Mouse (Mus musculus) left cerebral cortex, postnatal 10 days (tissue): Measurements from ENCODE around the gene Plet1. TPM values are rescaled to one million over a fixed set of nuclear protein-coding genes. Genes with fewer than 3 reads are reported as not detected.
A peak's percentile ranks its signal among the peaks of the same experiment; 100 is the strongest.

Experiments
- DNase-seq, 2 experiments: peaks; one replicate each; pipeline ENCODE4 v3.0.0; 2021 to 2022; ENCODE audit warnings: low spot score in 2 of 2, mixed read lengths in 1 of 2; ENCODE audit errors: extremely low spot score in 1 of 2
- intact Hi-C: fragments of 180-260 bp; cut with DNase I; formaldehyde crosslinking; loops from one replicate; pipeline ENCODE4 v1.15.1; 2025
- total RNA-seq, 2 experiments: library from RNA; stranded (reverse); gene quantifications; 2 replicates each; pipeline ENCODE4 v1.2.3; 2021

Plet1 gene
- total RNA-seq, 2 experiments from 2014 or later: not detected

DNA sequence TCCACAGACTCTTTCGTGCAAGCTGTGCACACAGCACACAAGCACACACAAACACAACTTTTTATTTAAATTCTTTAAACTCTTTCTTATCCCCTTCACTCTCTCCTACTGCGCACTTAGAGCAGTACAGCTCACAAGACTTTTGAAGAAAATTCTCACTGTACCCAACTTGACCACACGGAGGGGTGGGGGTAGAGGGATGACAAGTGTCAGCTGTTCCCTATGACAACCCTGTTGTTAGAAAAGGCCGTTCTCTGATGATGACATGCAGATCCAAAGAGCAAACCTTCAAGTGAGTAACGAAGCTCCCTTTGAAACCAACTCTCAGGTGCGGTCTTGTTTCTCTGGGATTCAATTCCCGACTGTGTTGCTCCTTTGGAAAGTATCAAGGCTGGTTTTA is 33.5 kb downstream of the Plet1 start:
- DNase-seq: no peak
- intact Hi-C loops: loop anchor here (1.0 kb wide), 1 partner anchor 84 kb away; no protein-coding TSS in a partner anchor

DNA sequence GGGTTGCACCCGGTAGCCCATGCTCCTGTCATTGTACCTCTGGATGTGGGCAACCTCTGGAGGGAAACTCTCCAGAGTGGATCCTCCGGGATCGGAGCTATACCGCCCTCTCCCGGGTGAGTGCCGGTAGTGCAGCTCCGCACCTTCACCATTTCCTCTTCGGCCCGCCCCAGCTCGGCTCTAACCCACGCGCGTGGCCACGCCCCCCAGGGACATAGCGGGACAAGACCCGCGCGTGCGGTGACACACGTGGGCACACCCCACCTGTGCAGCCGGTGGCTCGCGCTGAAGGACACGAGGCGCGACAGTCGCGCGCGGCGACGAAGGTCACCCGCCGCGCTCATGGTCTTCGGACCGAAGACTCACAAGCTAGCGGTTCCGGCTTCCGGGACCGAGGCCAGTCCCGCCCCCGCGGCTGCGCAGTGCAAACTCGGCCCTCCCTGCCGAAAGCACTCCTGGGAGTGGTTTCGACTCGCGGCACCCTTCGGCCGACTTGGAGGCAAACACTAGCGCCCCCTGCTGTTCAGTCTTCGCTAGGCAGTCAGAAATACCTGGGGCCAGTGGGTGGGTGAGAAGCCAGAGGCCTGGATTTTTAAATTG is 34.1 kb downstream of the Plet1 start, which contains the start of gene Pts:
TSS of gene Pts (minus strand) at position 432 of the 600 bp plus-strand sequence.
- peak; percentile 95 to 99 for DNase-seq
- intact Hi-C loops: loop anchor here (1.0 kb wide), 1 partner anchor 84 kb away; no protein-coding TSS in a partner anchor

DNA sequence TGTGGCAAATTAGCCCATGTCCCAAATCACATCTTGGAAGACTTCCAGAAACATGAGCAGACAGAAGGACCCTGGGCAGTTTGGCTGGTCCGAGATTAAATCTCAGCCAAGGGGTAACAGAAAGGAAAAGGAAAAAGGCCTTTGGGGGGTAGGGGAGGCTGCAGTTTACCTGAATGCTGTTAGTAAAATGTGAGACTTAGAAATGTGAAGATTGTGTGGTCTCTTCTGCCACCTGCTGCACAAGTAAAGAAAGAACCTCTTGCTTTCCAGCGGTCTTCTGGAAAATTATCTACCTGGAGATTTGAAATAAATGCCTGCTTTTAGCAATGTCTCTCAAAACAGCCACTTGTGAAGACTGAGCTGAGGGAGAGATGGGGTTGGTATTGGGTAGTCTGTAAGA is 36.6 kb downstream of the Plet1 start:
- intact Hi-C loops: loop anchor here (2.0 to 10.0 kb wide), 4 partner anchors 78 to 1446 kb away; partner anchors contain the start of gene Tmprss5
- peak in 1 of 2 experiments; percentile 23 for DNase-seq

DNA sequence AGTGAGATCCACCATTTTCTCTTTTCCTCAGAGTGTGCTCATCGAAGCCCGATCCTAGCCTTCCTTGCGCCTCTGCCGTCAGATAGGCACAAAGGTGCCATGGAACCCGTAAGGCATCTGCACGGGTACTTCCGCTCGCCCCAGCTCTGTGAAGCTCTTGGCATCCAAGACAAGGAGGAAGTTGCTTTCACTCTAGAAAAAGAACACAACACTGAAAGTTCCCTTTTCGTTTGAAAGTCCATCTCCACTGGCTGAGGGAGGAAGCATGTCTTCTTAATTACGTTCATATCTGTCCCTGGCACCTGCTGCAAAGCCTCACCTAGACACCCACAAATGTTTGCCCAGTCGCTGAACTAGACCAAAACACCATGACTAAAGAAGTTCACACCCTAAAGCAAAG is 39.0 kb downstream of the Plet1 start:
- intact Hi-C loops: loop anchor here (5.0 to 10.0 kb wide), 3 partner anchors 199 to 1449 kb away; partner anchors contain the start of gene Tmprss5
- peak in 1 of 2 experiments; percentile 34 for DNase-seq

DNA sequence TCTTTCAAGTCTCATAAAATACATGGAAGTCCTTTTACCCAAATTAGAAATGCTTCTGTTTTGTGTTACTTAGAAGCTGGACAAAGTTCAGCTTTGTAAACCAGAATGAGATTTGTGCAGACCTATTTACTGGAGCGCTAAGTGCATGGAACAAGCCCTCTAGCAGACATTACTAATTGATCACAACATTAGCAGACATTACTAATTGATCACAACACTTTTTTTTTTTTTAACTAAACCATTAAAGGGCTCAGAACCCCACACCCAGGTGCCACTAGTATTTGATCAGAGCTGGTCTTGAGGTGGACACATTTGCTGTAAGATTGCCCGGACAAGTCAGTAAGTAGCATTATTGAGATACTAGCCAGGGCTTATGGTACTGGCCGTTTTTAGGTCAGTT is 39.5 kb downstream of the Plet1 start:
- no peak for DNase-seq
- intact Hi-C loops: loop anchor here (5.0 to 10.0 kb wide), 3 partner anchors 199 to 1449 kb away; partner anchors contain the start of gene Tmprss5

DNA sequence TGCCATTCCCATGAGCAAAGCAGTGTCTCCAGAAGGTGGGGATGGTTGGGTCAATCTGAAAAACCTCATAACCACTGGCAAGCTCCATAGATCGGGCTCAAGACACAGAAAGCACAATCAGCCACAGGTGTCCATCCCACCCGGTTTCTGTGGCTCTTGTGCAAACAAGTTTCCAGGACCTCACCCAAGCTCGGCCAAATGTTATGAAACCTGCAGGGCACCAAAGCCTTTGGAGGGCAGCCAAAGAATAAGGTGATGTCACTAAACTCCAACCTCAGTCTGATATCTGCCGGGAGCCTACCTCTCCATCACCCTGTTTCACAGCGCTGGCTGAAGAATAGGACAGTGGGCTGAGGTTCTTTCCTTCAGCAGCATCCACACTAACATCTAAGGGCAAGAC is 41.6 kb downstream of the Plet1 start:
- intact Hi-C loops: loop anchor here (10.0 kb wide), 2 partner anchors 201 to 1451 kb away; partner anchors contain the start of gene Tmprss5
- DNase-seq: no peak

DNA sequence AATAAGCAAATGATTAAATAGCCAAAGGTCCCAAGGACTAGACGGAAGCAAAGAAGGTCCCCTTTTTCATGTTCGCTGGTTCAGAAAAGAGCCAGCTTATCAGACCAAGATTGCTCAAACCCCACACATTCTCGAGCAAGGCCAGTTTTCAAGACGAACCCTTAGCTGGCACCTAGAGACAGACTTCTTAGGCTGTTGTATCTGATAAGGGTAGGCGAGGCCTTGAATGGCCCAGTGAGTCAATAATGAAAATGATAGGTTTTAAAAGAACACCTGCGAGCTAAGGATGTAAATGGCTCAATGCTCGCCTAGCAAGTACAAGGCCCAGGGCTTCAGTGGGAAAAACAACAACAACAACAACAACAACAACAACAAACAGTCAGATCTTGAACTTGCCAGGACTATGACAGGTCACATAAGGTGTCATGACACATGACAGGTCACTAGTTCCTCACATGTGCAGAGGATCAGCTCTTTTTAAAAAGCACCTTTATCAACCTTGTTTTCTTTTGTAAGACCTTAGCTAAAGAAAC is 42.3 kb downstream of the Plet1 start:
- no peak for DNase-seq
- intact Hi-C loops: loop anchor here (10.0 kb wide), 2 partner anchors 202 to 1452 kb away; partner anchors contain the start of gene Tmprss5

DNA sequence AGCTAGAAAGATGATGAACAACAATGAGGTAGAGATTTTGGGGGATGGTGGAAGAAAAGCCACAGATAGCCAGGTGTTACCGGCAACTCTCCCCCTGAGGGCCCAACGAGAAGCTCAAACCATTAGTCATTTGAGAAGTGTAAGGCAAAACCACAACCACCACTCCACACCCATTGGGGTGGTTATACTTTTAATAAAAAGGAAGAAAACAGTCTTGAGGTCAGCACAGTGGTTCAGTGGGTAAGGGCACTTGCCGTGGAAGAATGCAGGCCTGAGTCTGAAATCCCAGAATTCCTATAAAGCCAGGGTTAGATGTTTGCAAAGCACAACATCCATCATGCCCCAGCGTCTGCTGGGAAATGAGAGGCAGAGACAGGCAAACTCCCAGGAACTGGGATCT is 43.0 kb downstream of the Plet1 start:
- no peak for DNase-seq
- intact Hi-C loops: loop anchor here (10.0 kb wide), 2 partner anchors 202 to 1452 kb away; partner anchors contain the start of gene Tmprss5

DNA sequence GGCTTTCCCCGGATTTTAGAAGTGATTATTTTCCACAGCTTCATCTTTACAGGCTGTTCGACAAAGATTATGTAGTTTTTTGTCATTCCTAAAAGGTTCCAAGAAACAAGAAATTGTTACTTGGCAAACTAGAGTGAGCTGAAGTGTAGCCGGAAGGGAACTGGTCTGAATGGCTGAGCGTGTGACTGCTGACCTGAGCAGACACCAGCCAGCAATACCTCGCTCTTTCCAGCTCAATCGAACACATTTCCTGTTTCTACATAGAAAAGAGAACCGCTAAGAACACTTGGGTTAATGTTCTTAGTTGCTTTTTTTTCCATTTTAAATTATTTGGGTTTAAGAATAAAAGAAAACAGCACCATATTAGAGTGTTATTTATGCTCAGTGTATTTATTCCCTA is 45.8 kb downstream of the Plet1 start:
- intact Hi-C loops: no loop called here
- DNase-seq: no peak

DNA sequence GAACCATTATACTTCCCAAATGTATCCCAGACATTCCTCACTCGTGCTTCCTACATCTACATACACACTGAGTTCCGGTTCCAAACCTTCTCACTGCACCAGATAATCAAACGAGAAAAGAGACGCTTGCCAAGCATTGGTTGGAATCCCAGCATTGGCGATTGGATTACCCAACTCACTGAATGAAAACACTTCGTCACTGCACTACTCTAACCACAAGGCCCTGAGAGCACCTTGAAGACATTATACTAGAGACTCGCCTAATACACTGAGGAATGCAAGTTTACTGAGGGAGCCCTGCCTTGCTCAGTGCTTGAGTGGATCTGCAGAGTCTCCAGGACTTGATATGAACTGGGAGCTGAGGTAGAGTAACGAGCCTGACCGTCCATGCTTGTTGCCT is 48.1 kb downstream of the Plet1 start:
- DNase-seq: no peak
- intact Hi-C loops: no loop called here

DNA sequence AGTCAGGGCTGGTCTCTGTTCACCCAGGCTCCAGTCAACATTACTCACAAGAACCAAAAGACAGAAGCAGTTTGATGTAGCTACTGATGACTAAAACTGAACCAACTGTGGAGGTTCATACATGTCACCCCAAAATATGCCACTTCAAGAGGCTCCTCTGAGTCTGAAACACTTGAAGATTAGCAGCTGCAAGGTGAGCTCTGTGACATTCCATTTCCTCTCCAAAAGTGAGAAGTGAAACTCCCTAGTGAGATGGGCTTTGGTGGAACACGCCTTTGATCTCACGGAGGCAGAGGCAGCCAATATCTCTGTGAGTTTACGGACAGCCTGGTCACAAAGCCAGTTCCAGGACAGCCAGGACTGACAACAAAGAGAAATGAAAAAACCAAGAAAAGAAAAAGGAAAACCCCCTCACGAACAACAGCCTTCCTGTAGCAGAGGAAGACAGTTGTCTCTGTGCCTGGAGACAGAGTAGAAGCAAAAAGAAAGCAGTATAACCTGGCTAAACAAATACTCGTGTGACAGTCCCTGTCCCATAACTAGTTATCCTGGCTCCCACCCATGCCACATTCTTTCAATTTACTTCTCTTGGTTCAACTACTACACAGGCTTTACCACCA is 53.6 kb downstream of the Plet1 start:
- intact Hi-C loops: no loop called here
- no peak for DNase-seq

DNA sequence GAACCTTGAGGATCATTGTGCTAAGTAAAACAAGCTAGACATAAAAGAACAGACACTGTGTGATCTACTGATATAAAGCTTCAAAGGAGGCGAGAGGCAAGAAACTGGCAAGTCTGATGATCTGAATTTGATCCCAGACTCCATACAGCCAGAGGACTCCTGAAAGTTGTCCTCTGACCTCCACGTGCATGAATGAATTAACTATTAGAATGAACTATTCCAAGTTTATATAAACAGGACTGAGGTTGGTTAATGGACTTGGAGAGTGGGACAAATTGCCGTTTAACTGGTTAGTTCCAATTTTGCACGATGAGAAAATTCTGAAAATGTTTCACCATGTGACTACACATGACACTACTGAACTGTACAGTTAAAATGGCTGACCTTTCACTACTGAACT is 54.6 kb downstream of the Plet1 start:
- no peak for DNase-seq
- intact Hi-C loops: no loop called here

DNA sequence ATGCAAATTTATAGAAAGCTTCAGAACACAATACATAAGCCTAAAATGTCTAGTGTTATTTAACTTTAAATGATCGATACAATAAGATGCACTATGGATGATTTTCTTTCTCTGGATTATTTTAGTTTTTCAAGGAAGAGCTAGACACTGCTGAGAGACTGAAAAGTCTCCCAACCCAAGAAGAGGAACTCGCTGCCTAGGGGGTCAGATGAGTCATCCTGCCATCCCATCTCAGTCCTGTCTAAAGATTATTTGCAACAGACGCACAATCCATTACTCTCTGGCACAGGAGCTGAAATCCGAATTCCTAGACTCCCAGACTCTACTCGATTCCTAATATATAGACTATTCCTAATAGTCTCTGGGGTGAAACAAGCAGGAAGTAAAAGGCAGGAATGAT is 57.9 kb downstream of the Plet1 start:
- intact Hi-C loops: no loop called here
- DNase-seq: no peak

DNA sequence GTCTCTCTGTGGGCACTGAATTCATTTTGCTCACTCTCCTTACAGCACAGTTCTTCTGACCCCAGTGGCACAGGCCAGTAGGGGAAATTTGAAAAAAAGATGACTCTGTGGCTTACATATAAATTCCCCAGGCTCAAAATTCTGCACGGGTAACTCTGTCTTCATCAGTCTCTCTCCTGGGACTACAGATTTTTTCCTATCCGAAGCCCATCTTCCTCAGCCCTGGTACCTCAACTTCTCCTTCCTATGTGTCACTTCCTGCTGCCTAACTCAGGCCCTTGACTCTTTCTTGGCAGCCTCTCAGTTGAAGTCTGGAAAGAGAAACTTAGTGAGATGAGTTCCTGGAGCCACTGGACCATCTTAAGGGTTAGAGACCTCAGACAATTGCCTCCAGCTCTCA is 59.2 kb downstream of the Plet1 start:
- DNase-seq: no peak
- intact Hi-C loops: no loop called here

DNA sequence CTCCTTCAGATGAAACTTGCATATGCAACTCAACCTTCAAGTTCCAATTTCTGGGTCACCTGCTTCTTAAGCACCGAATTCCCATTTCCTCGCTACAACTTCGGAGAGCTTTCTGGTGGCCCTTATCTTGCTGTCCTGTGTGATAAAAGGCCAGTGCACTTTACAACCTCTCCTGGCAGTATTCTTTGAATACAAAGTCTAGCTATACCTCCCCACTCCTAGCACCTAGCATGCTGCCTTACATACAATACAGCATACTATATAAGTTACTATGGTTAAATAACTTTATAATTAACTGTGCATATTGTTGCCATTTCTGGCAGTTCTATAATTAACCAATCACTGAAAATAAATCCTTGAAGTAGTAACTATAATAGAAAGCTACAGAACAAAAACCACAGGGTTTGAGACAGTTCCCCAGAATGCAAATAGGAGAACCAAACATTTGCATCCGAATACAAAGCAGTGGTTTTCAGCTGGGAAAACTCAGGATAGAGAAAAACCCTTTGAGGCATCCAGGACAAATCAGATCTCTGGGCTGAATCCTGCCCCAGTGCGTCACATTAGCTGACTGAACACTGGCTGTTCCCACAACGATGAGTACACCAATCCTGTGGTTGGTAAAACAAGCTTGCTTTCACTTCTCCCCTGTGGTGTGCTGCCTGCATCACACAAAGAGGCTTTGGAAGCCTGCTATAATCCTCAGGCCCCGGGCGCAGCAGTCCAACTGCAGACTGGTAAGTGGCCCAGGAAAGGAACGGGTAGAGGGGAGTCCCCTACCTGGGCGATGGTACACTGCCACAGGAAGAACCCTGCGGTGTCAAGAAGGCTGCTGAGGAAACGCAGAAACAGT is 60.1 kb downstream of the Plet1 start, which contains the start of gene Il18:
TSS of gene Il18 (plus strand) at position 587 of the 853 bp plus-strand sequence.
- DNase-seq: peak; percentile 65 to 84
- intact Hi-C loops: no loop called here

DNA sequence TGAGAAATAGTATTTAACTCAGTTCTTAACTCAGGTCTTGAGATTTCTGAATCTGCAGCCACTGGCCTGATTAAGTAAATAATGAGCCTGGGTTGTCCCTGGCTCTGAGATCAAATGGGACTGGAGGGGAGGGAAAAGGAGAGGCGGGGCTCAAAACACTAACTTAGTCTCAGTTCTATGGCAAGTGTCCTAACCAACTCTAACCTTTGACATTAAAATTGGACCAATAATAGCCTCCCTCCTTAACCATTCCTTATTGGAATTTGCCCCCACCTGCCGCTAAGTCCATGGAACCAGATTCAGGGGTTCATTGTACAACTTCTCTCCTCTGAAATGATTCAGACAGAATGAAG is 60.7 kb downstream of the Plet1 start, which contains the start of gene Bco2:
TSS of gene Bco2 (minus strand) at position 88 of the 353 bp plus-strand sequence.
- no peak for DNase-seq
- intact Hi-C loops: no loop called here
